Mouse (Mus musculus) CD4-positive helper T cell, adult 2 months (primary cell): ENCODE data around the gene Mrpl14.

Experiments used
- DNase-seq: peaks from one replicate; pipeline ENCODE4 v3.0.0-alpha.2; 2012; ENCODE audit warnings: low read depth, missing footprints, low spot score

Mrpl14 gene

GRCm38 (mm10) chr17:45723732-45724573 lies 37.8 kb downstream of the Mrpl14 start:
- DNase-seq: peak; percentile 58

GRCm38 (mm10) chr17:45724574-45724921 lies 38.4 kb downstream of the Mrpl14 start:
- DNase-seq: no peak

GRCm38 (mm10) chr17:45726249-45726648 lies 40.1 kb downstream of the Mrpl14 start:
- no peak for DNase-seq

- no peak for DNase-seq
Measured at GRCm38 (mm10) chr17:45727481-45727880, 41.4 kb downstream of the Mrpl14 start.

GRCm38 (mm10) chr17:45727983-45728723 lies 42.0 kb downstream of the Mrpl14 start:
- DNase-seq: no peak

- no peak for DNase-seq
Measured at GRCm38 (mm10) chr17:45729387-45729786, 43.3 kb downstream of the Mrpl14 start.

- DNase-seq: no peak
Measured at GRCm38 (mm10) chr17:45730696-45731095, 44.6 kb downstream of the Mrpl14 start.

- peak; percentile 78 for DNase-seq
Measured at GRCm38 (mm10) chr17:45731172-45731864, 45.2 kb downstream of the Mrpl14 start.

- no peak for DNase-seq
Measured at GRCm38 (mm10) chr17:45733038-45733734, 47.1 kb downstream of the Mrpl14 start.

GRCm38 (mm10) chr17:45733735-45734301 lies 47.7 kb downstream of the Mrpl14 start, which contains the start of gene 1600014C23Rik:
Gene 1600014C23Rik, minus strand, starts transcription at chr17:45733844.
- peak; percentile 14 for DNase-seq

GRCm38 (mm10) chr17:45734333-45734732 lies 48.2 kb downstream of the Mrpl14 start:
- no peak for DNase-seq

- no peak for DNase-seq
Measured at GRCm38 (mm10) chr17:45734881-45735280, 48.8 kb downstream of the Mrpl14 start.

- DNase-seq: peak; percentile 61
Measured at GRCm38 (mm10) chr17:45735382-45736310, 49.5 kb downstream of the Mrpl14 start.

GRCm38 (mm10) chr17:45736311-45737077 lies 50.4 kb downstream of the Mrpl14 start:
- DNase-seq: peak; percentile 84

GRCm38 (mm10) chr17:45737078-45737601 lies 51.0 kb downstream of the Mrpl14 start:
- no peak for DNase-seq

- no peak for DNase-seq
Measured at GRCm38 (mm10) chr17:45742371-45743147, 56.4 kb downstream of the Mrpl14 start.

GRCm38 (mm10) chr17:45745629-45746028 lies 59.5 kb downstream of the Mrpl14 start:
- no peak for DNase-seq

- peak; percentile 61 for DNase-seq
Measured at GRCm38 (mm10) chr17:45746755-45747154, 60.6 kb downstream of the Mrpl14 start.
